Mouse (Mus musculus): ENCODE measurements around the gene Gm6993. TPM values are rescaled to one million over a fixed set of nuclear protein-coding genes. Genes with fewer than 3 reads are reported as not detected.

Gene Gm6993
- total RNA-seq, 2 experiments from 2014 or later, result not detected

DNA sequence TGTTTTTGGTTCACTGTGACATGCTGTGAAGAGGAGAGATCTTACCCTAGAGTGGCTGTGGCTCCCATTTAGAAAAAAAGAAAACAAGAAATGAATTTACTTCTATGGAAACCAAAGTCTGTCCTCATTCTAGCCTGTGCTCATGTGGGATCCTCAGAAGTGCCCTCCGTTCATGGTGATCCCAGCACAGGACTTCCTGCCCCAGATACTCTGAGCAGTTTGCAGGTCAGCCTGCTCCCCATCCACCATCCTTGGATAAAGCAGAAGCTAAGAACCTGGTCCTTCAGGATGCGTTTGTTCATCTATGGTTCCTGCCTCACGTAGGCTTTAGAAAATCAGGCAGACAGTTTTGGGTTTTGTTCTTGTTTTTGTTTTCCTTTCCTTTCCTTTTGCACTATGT, 27.7 kb downstream of the Gm6993 start:
- no peak for TF ChIP-seq CTCF (conservative IDR thresholded peaks at IDR 0.05)
- Histone ChIP-seq H3K4me3 (no peak overlapping the region), H3K27ac (no peak overlapping the region)
- DNase-seq (ENCODE audit: low spot score in 2 of 2), result no peak

DNA sequence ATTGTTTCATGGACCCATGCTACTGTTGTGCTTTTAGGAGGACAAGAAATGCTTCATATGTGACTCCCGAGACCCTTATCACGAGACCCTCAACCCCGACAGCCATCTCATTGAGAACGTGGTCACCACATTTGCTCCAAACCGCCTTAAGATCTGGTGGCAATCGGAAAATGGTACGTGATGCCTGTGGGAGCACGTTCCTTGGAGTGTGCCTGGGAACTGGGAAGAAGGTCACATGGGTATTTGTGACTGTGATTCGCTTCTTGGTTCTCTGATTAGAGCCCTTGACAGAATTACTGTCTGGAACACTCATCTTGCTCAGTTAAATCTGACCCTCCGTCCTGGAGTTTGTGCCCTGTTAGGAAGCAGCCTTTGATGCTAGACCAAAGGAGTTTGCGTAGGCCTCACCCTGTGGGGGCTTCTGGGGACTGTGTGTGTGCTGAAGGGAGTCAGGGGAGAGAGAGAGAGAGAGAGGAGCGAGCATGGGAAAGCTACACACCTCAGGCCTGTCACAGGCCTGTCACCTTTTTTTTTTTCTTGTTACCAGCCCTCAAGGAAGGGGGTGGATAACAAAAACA, 28.5 kb downstream of the Gm6993 start:
- H3K27ac ChIP-seq, result no peak overlapping the region
- no peak for DNase-seq (ENCODE audit: low spot score in 2 of 2)
- TF ChIP-seq CTCF (conservative IDR thresholded peaks at IDR 0.05), result no peak
- no peak overlapping the region for H3K4me3 ChIP-seq

DNA sequence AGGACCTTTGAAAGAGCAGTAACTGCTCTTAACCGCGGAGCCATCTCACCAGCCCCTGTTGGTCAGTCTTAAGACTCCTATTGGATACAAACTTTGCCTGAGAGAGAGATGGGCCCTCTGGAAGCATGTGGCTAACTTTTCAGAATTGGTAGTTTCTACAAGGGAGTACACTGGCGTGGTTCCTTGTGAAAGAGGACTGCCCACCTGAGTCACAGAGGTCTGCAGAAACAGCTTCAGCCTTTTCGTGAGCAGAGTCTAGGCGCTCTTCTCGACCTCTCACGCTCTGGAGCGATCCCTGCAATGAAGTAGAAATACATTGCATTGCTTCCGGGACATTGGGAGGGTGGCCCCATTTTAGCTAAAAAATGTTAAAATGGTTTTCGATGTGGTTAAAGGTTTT, 29.8 kb downstream of the Gm6993 start:
- no peak for DNase-seq (ENCODE audit: low spot score in 2 of 2)
- Histone ChIP-seq H3K4me3 (no peak overlapping the region), H3K27ac (no peak overlapping the region)
- TF ChIP-seq CTCF (conservative IDR thresholded peaks at IDR 0.05), result no peak

DNA sequence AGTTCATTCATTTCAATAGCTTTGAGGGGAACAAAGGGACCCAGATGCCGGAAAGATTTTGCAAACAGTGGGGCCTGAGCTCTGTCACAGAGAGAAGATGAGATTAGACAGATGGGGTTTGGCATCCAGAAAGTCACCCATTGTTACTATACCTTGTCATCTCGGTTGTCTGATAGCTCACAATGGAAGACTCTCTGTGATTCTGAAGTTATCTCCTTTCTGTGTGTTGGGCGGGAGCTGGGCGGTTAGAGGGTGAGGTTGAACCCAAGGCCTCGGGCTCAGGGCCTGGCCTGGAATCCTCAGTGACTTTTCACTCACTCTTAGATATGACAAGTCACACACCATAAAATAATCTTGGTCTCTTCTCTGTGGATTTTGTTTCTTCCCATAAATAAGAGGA, 30.2 kb downstream of the Gm6993 start:
- DNase-seq (ENCODE audit: low spot score in 2 of 2), result no peak
- H3K4me3 ChIP-seq, result no peak overlapping the region
- TF ChIP-seq CTCF (conservative IDR thresholded peaks at IDR 0.05), result no peak
- no peak overlapping the region for H3K27ac ChIP-seq

DNA sequence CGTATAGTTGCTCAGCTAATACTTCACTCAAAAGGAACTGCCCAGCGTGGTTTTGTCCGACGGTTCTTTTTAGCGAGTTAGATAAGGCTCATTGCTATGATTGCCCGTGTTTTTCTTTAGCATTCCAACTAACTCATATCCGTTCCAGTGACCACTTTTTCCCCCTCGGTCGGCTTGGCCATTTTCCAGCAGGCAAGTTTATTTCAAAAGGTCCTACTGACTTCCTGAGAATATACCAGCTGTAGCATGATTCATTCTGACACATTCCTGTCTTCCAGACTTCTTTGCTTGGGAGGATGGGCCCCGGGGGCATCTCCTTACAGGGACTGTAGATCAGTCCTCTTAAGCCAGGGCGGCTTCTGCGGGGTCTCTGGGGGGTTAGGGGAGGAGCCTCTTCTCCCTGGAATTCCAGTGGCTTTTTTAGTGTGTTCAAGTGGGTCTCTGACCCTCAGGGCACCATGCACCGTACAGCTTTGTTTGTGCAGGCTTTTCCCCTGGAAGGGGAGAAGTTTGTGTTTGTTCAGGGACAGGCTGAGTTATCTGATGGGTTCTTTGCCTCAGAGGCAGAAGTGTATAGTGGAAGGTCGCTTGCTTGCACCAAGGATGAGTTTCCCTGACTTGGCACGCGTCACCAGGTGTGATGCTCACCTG, 30.9 kb downstream of the Gm6993 start:
- Histone ChIP-seq H3K27ac (no peak overlapping the region), H3K4me3 (no peak overlapping the region)
- no peak for TF ChIP-seq CTCF (conservative IDR thresholded peaks at IDR 0.05)
- no peak for DNase-seq (ENCODE audit: low spot score in 2 of 2)

DNA sequence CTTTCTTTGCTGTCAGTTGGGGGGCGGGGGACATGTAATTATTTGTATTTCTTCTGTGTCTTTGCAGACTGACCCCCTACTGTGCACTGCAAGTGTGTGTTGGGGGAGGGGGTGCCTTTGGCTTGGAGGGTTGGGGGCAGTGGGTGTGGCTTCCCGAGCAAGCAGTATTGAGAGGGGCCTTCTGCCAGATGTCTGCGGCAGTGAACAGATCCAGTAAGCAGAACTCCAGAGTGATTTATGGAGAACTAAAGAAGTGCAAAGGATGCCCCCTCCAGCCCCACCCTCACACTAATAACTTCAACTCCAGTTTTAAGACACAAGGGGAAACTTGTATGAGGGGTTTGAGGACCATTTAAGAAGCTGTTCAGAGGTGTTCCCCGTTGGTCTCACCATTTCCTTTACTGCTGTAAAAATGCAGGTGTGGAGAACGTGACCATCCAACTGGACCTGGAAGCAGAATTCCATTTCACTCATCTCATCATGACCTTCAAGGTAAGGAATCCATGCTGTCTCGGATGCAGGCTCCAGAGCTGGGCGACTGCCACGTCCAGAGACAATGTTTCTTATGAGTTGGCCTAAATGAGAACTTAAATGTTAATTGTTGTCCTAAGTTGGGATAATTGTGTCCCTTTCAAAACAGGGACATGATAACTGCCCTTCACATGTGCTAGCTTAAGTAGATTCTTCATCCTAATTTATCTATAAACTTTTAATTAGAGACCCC, 31.6 kb downstream of the Gm6993 start:
- no peak for TF ChIP-seq CTCF (conservative IDR thresholded peaks at IDR 0.05)
- H3K4me3 ChIP-seq, result no peak overlapping the region
- H3K27ac ChIP-seq, result no peak overlapping the region
- DNase-seq (ENCODE audit: low spot score in 2 of 2), result no peak

DNA sequence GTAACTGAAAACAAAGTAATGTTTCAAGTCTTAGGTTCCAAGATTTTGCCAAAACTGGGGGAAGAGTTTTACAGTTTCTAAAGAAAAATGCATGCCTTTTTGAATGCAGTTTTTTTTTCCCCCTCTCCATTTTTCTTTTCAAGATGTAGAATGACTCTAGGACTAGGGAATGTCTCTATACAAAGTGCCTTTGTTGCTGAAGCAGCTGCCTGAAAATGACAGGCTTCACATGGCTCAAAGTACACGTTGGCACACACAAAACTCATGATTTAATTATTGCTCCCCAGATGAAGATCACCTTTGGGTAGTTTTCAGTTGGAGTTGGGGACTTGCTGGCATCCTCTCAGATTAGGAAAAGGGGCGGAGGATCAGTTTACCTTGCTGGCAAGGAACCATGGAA, 32.3 kb downstream of the Gm6993 start:
- Histone ChIP-seq H3K4me3 (no peak overlapping the region), H3K27ac (no peak overlapping the region)
- DNase-seq (ENCODE audit: low spot score in 2 of 2), result no peak
- no peak for TF ChIP-seq CTCF (conservative IDR thresholded peaks at IDR 0.05)

DNA sequence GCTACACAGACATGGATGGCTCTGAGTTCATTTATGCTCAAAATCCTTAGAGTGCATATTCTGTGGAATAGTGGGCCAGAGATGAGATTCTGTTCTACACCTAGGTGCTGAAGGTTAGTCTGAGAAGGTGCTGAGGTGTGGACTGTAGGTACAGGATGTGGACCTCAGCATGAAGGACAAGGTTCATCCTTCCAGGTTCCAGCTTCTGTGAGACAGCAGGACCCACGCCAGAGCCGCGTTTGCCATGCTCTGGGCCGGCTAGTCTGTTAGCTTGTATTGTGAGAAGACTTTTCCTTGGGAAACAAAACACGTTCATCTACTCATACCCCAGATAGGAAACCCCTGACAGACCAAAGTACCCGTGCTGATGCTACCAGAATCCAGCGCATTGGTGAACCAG, 33.1 kb downstream of the Gm6993 start:
- TF ChIP-seq CTCF (conservative IDR thresholded peaks at IDR 0.05), result no peak
- DNase-seq (ENCODE audit: low spot score in 2 of 2), result no peak
- Histone ChIP-seq H3K27ac (no peak overlapping the region), H3K4me3 (no peak overlapping the region)

DNA sequence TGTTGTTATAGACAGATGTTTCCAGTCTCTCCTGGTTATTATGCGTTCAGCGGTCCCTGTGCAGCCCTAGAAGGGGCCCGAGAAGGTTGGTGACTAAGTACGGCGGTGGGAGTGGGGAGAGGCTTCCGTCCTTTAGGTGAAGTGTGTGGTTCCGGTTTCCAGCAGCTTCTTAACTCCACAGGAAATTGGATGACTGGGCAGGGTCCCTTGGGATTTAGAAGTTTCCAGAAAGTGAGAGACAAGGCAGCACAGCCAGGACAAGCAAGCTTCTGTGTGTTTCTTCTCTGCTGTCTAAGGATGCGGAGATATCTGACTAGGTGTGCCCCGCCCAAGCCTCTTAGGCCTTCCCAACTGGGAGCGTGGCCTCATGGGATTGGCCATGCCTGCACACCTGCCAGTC, 34.8 kb downstream of the Gm6993 start:
- H3K27ac ChIP-seq, result no peak overlapping the region
- no peak overlapping the region for H3K4me3 ChIP-seq
- TF ChIP-seq CTCF (conservative IDR thresholded peaks at IDR 0.05), result no peak

DNA sequence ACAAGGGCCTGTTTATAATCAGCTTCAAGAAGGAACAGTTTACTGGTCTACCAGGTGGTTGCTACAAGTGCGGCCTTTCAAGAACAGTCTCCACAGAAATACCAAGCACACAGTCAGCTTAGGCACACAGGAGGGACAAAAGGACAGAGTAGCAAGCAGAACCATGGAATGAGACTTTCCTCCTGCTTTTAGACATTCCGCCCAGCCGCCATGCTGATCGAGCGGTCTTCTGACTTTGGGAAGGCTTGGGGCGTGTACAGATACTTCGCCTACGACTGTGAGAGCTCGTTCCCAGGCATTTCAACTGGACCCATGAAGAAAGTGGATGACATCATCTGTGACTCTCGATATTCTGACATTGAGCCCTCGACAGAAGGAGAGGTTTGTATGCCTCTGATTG, 37.7 kb downstream of the Gm6993 start:
- no peak for DNase-seq (ENCODE audit: low spot score in 2 of 2)
- no peak overlapping the region for H3K4me3 ChIP-seq
- no peak for TF ChIP-seq CTCF (conservative IDR thresholded peaks at IDR 0.05)
- no peak overlapping the region for H3K27ac ChIP-seq

More for the DNA sequence above, 34.8 kb downstream of the Gm6993 start:
- no peak for DNase-seq (ENCODE audit: low spot score in 2 of 2)

DNA sequence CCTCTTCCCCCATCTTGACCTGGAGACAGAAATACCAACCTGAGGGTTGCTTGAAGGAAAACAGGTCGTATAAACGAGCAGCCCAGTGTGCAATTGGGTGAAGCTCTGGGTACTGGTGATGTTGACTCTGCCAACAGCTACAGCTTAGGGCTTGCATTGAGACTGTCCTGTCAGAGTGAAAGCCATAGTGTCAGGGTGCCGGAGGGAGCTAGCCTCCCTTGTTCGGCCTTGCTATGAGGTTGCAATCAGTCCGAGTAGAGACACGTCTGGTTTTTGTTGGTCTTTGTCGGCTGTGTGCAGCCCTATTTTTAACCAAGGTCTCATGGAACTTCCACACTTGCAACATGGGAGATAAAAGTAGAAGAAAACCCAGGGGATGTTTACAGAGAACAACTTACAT, 39.7 kb downstream of the Gm6993 start:
- no peak overlapping the region for H3K4me3 ChIP-seq
- no peak overlapping the region for H3K27ac ChIP-seq
- no peak for DNase-seq (ENCODE audit: low spot score in 2 of 2)
- TF ChIP-seq CTCF (conservative IDR thresholded peaks at IDR 0.05), result no peak

DNA sequence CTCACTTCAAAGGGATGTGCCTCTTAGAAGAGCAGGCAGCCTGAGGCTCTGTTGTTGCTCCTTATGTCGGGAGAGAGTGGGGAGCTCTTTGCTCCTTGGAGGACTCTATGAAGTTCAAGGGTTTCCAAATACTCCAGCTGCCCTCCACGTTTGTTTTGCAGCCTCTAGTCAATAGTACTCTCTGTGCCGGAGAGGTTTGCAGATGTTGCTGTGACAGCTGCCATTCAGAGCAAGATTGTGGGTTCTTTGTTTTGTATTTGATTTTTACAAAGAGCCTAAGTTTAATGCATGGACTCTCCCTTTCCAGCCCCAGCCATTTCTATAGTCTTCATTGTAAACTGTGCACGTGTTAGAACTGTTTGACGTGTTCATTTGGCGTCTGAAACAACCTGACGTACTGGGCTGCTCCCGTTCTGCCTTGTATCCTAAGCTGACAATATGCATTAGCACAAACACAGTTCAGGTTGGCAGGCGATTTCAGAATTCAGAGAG, 40.6 kb downstream of the Gm6993 start:
- Histone ChIP-seq H3K27ac (no peak overlapping the region), H3K4me3 (no peak overlapping the region)
- no peak for DNase-seq (ENCODE audit: low spot score in 2 of 2)
- no peak for TF ChIP-seq CTCF (conservative IDR thresholded peaks at IDR 0.05)

DNA sequence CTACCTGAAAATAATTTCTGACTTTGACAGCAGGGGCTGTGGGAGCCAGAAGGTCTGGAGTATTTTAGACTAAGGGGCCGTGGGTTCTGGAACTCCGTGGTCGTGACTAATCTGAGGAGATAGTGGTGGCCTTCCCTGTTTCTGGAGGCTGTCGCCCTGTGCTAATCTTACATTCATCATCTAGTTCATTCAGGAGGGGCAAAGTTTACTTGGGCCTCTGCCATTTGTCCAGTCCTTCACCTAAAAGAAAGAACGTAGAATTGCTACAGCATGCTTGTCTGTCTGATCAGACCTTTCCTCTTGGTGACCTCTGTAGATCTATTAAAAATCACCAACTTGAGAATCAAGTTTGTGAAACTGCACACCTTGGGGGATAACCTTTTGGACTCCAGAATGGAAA, 41.7 kb downstream of the Gm6993 start:
- no peak for TF ChIP-seq CTCF (conservative IDR thresholded peaks at IDR 0.05)
- Histone ChIP-seq H3K4me3 (no peak overlapping the region), H3K27ac (no peak overlapping the region)
- DNase-seq (ENCODE audit: low spot score in 2 of 2), result no peak

DNA sequence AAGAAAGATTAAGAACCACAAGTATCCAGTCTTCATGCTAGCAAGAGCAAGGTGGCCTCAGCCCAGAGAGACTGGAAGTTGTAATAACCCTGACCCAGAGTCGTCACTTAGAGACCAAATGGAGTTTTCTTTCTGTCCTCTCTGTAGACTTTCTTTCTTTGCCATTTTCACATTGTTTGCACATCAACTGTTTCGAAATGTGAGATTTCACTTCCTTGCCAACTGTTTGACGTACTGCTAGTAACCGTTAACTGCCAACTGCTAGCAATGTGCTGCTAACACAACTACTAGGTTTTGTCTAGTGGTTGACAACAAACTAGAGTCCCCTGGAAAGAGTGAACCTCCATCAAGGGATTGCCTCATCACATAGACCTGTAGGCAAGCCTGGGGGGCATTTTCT, 42.6 kb downstream of the Gm6993 start:
- no peak overlapping the region for H3K27ac ChIP-seq
- H3K4me3 ChIP-seq, result no peak overlapping the region
- no peak for TF ChIP-seq CTCF (conservative IDR thresholded peaks at IDR 0.05)
- no peak for DNase-seq (ENCODE audit: low spot score in 2 of 2)

Measured in layer of hippocampus, adult 2 months (tissue).